Mouse (Mus musculus): ENCODE results near the gene Clcn1.

The Clcn1 gene

GRCm38 (mm10) chr6:42339189-42339588, 52.7 kb downstream of the Clcn1 start:
- ChIA-PET POLR2A (interaction anchor here in 1 of 4 experiments (2.1 kb wide), 1 partner anchor 11 kb away, joined by 9 read pairs; the partner anchor contains the start of gene Zyx), CTCF (interaction anchor here in 2 of 4 experiments (0.6 to 1.7 kb wide), 2 partner anchors 10 to 733 kb away, joined by 3 to 5 read pairs; partner anchors contain the start of gene Zyx (in 1 of the 2))

GRCm38 (mm10) chr6:42339981-42340380, 53.5 kb downstream of the Clcn1 start:
- ChIA-PET POLR2A (interaction anchor here in 2 of 4 experiments (1.1 to 2.1 kb wide), 2 partner anchors 9 to 10 kb away, joined by 3 to 9 read pairs; partner anchors contain the start of gene Zyx (in 1 of the 2)), CTCF (interaction anchor here in 2 of 4 experiments (1.4 to 1.7 kb wide), 3 partner anchors 9 to 15 kb away, joined by 5 to 6 read pairs (median 5); partner anchors contain the start of genes Zyx (in 2 of the 2) and Fam131b (in 1 of the 2))

GRCm38 (mm10) chr6:42342171-42342570, 55.7 kb downstream of the Clcn1 start:
- ChIA-PET POLR2A (no interaction called here), CTCF (interaction anchor here in 2 of 4 experiments (1.1 to 2.1 kb wide), 2 partner anchors 17 kb away, joined by 3 to 6 read pairs; partner anchors contain the start of gene Fam131b (in 1 of the 2))

- CTCF ChIA-PET, result interaction anchor here in 2 of 4 experiments (0.6 to 1.7 kb wide), 3 partner anchors 18 to 953 kb away, joined by 3 to 5 read pairs (median 4); partner anchors contain the start of gene Fam131b (in 1 of the 2)
- POLR2A ChIA-PET, result no interaction called here
These were observed 57.1 kb downstream of the Clcn1 start for GRCm38 (mm10) chr6:42343361-42344120.

GRCm38 (mm10) chr6:42344255-42344654, 57.8 kb downstream of the Clcn1 start:
- CTCF ChIA-PET, result interaction anchor here in 1 of 4 experiments (1.7 kb wide), 1 partner anchor 19 kb away, joined by 4 read pairs; no protein-coding TSS in a partner anchor
- POLR2A ChIA-PET, result no interaction called here

- ChIA-PET POLR2A (interaction anchor here in 2 of 4 experiments (0.6 to 2.6 kb wide), 14 partner anchors 8 to 104 kb away, joined by 3 to 10 read pairs (median 4); partner anchors contain the start of genes Casp2 (in 1 of the 2), Epha1 (in 1 of the 2) and Fam131b (in 1 of the 2)), CTCF (interaction anchor here (0.6 to 2.6 kb wide), 24 partner anchors 8 to 1814 kb away, joined by 3 to 25 read pairs (median 5); partner anchors contain the start of genes Fam131b (in 3 of the 4), Casp2 (in 2 of the 4), Clcn1 (in 1 of the 4) and Gstk1 (in 1 of the 4))
These were observed 62.0 kb downstream of the Clcn1 start for GRCm38 (mm10) chr6:42348281-42349005.

- ChIA-PET POLR2A (interaction anchor here in 2 of 4 experiments (0.6 to 2.6 kb wide), 14 partner anchors 9 to 104 kb away, joined by 3 to 10 read pairs (median 4); partner anchors contain the start of genes Casp2 (in 1 of the 2), Epha1 (in 1 of the 2) and Fam131b (in 1 of the 2)), CTCF (interaction anchor here (0.6 to 2.6 kb wide), 26 partner anchors 9 to 1813 kb away, joined by 3 to 25 read pairs (median 5); partner anchors contain the start of genes Fam131b (in 3 of the 4), Casp2 (in 2 of the 4), Clcn1 (in 1 of the 4) and Gstk1 (in 1 of the 4))
These were observed 62.5 kb downstream of the Clcn1 start for GRCm38 (mm10) chr6:42349006-42349425.

- ChIA-PET POLR2A (interaction anchor here in 2 of 4 experiments (0.7 to 2.6 kb wide), 10 partner anchors 9 to 85 kb away, joined by 3 to 10 read pairs (median 4); partner anchors contain the start of genes Casp2 (in 1 of the 2), Epha1 (in 1 of the 2) and Fam131b (in 1 of the 2)), CTCF (interaction anchor here (0.6 to 2.6 kb wide), 22 partner anchors 9 to 1813 kb away, joined by 3 to 25 read pairs (median 5); partner anchors contain the start of genes Fam131b (in 3 of the 4), Casp2 (in 2 of the 4) and Gstk1 (in 1 of the 4))
These were observed 63.0 kb downstream of the Clcn1 start, which contains the start of gene Zyx for GRCm38 (mm10) chr6:42349426-42350020. TSS of gene Zyx (plus strand) at chr6:42349630.

- POLR2A ChIA-PET, result interaction anchor here in 2 of 4 experiments (1.0 to 2.6 kb wide), 7 partner anchors 10 to 85 kb away, joined by 3 to 10 read pairs (median 5); partner anchors contain the start of genes Casp2 (in 1 of the 2) and Epha1 (in 1 of the 2)
- CTCF ChIA-PET, result interaction anchor here in 3 of 4 experiments (0.9 to 2.6 kb wide), 8 partner anchors 10 to 30 kb away, joined by 3 to 25 read pairs (median 5); partner anchors contain the start of gene Fam131b (in 1 of the 3)
These were observed 63.8 kb downstream of the Clcn1 start for GRCm38 (mm10) chr6:42350021-42350967.

- ChIA-PET POLR2A (interaction anchor here in 2 of 4 experiments (1.0 to 2.6 kb wide), 5 partner anchors 11 to 28 kb away, joined by 3 to 10 read pairs (median 5); partner anchors contain the start of gene Epha1 (in 1 of the 2)), CTCF (interaction anchor here in 2 of 4 experiments (0.9 to 2.6 kb wide), 6 partner anchors 11 to 68 kb away, joined by 3 to 25 read pairs (median 3); partner anchors contain the start of gene Fam131b (in 1 of the 2))
These were observed 64.7 kb downstream of the Clcn1 start for GRCm38 (mm10) chr6:42350968-42351775.

- POLR2A ChIA-PET, result interaction anchor here in 1 of 4 experiments (1.0 to 1.5 kb wide), 2 partner anchors 11 to 15 kb away, joined by 3 to 5 read pairs; no protein-coding TSS in a partner anchor
- CTCF ChIA-PET, result interaction anchor here in 2 of 4 experiments (0.9 to 1.0 kb wide), 2 partner anchors 27 to 69 kb away, joined by 3 read pairs; no protein-coding TSS in a partner anchor
These were observed 65.4 kb downstream of the Clcn1 start for GRCm38 (mm10) chr6:42351776-42352485.

GRCm38 (mm10) chr6:42352486-42352846, 66.0 kb downstream of the Clcn1 start:
- ChIA-PET POLR2A (interaction anchor here in 1 of 4 experiments (1.0 to 1.5 kb wide), 2 partner anchors 11 to 14 kb away, joined by 3 to 5 read pairs; no protein-coding TSS in a partner anchor), CTCF (interaction anchor here in 1 of 4 experiments (0.5 kb wide), 1 partner anchor 136 kb away, joined by 3 read pairs; no protein-coding TSS in a partner anchor)

- CTCF ChIA-PET, result no interaction called here
- POLR2A ChIA-PET, result interaction anchor here in 1 of 4 experiments (1.0 to 1.5 kb wide), 2 partner anchors 10 to 13 kb away, joined by 3 to 5 read pairs; no protein-coding TSS in a partner anchor
These were observed 66.7 kb downstream of the Clcn1 start for GRCm38 (mm10) chr6:42353180-42353579.
